Mouse (Mus musculus): ENCODE results near the gene Srf.

The Srf gene

DNA sequence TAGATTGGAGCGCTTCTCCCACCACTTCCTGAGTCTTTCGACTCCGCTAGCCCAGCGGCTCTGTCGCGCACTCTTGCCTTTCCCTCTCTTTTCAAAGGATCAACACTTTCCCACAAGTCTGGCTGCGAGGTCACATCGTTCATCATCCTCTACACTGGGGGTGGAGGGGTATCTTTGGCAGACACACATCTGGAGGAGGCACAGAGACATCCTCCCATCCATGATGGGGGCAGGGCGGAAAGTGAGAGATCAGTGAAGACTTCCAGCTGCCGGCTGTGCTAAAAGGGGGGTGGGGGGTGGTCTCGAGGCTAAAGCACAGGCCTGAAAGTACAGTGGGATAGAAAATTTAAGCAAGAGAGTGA is 590 bp upstream of the Srf start:
- DNase-seq (ENCODE audit: extremely low spot score, low spot score) = peak; percentile 72

DNA sequence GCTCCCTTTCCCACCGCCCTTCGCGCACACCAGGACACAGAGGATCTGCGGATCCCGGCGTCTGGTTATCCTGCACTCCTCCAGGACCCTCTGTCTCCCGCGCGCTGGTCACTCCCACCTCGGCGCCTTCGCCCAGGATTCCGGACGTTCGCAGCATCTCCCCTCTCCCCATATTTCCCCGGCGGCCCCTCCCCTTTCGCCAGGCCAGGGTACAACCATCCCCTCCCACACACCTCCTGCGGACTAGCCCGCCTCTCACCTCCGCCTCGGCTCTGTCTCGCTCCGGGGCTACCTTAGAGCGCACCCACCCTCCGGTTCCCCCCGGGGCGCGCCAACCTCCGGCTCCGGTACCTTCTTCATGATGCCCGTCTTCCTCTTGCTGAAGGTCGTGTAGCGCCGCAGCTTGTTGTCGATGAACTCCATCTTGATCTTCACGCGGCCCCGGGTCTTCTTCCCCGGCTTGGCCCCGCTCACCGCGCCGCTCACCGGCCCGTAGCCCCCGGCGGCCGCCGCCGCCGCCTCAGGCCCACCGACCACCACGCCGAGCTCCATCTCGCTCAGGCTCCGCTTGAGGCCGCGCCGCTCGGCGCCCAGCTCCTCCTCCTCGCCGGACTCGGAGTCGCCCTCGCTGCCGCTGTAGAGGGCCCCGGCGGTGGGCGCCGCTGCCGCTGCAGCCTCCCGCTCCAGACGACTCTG is 850 bp downstream of the Srf start:
- DNase-seq (ENCODE audit: extremely low spot score, low spot score) = peak; percentile 76

DNA sequence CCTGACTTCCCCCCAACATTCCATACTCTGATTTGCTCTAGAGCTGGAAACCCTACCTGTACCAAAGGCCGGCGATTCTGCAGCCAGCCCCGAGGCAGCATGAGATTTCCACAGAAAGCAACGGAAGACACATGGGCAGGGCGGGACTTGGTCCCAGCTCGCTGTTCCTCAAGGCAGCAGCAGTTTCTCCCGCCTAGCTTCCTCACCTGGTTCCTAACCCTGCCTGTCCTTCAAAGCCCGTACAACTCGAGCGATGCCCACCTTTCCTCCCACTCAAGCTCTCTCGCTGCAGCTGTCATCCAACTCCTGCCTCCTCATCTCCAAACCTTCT is 1.4 kb downstream of the Srf start:
- no peak for DNase-seq (ENCODE audit: extremely low spot score, low spot score)

DNA sequence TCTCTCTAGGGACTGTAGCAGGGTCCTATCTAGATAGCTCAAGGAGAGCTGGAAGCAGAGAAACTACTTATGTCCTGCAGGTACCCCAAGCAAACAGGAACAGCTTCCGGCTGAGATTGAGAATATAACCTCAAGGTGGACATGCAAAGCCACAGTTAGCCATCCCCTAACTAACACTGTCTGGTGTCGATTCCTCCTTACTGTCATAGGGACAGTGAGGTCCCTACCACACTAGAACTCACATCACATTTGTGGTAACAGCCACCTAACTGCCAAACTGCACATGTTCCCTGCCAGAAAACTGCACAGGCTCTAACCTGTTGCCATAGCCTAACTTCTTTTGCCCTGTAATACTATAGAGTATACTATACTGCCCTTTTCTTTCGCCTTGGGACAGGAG is 2.0 kb downstream of the Srf start:
- no peak for DNase-seq (ENCODE audit: extremely low spot score, low spot score)

DNA sequence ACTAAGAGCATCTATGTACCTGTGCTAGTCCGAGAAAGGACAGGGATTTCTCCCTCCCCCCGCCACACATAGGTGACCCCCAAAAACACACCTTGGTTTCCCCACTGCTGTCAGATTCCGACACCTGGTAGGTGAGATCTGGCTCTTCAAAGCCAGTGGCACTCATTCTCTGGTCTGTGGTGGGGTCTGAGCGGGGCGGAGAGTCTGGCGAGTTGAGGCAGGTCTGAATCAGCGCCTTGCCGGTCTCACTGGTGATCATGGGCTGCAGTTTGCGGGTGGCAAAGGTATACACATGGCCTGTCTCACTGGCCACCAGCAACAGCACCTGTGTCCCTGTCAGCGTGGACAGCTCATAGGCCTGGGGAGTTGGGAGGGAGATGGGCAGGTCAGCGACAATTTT is 2.5 kb downstream of the Srf start:
- no peak for DNase-seq (ENCODE audit: extremely low spot score, low spot score)

DNA sequence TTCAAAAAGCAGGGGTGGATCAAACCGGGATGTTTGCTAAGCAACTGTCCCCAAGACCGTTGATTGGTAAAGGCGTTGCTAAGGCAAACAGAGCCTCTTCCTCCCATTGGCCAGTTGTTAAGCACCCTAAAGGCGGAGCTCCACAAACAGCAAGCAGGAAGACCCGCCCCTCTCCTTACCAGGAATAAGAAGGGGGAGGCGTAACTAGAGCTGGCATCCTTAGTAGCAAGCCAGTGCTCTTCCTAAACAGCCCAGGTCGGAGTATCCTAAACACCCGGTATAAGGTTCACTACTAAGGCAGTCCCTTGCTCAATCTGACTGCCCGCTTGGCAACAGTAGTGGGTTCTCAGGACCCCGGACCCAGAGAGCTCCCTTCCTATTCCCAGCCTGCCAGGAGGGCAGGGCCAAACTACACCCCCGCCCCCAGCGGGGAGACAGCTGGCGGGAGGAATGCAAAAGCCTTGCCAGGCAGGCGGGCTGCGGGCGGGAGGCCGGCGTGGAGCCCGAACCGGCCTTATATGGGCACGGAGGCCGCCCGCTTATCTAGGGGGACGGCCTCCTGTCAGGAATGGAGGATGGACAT is 3.0 kb downstream of the Srf start:
- DNase-seq (ENCODE audit: extremely low spot score, low spot score) = peak; percentile 83

DNA sequence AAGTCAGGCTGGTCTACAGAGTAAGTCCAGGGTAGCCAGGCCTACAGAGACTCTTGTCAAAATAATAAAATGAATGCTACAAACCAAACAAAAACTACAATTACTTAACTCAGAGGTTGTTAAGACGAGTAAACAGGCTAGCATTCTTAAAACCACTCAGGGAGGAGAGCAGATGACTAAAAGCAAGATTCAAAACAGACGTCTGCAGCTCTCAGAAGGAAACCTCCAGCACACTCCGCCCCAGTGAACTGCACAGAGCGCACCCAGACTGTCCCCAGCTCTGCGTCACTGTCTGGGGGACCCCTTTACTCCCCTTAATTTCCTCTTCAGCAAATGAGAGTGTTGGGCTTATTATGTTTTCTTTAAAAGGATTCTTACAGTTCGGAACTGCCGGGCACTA is 3.8 kb downstream of the Srf start:
- DNase-seq (ENCODE audit: extremely low spot score, low spot score) = no peak

DNA sequence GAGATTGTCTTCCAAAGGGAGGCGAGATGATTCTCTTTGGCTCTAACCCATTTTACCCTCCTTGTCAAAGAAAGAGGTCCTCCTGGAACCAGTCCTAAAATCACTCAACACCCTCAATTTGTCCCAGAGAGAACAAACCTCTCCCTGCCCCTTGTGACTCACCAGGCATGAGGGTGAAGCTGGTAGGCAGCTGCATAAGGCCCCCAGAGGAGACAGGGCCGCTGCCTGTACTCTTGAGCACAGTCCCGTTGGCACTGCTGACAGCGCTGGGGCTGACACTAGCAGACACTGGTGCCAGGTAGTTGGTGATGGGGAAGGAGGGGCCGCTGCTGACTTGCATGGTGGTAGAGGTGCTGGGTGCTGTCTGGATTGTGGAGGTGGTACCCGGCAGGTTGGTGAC is 4.6 kb downstream of the Srf start:
- DNase-seq (ENCODE audit: extremely low spot score, low spot score) = no peak

DNA sequence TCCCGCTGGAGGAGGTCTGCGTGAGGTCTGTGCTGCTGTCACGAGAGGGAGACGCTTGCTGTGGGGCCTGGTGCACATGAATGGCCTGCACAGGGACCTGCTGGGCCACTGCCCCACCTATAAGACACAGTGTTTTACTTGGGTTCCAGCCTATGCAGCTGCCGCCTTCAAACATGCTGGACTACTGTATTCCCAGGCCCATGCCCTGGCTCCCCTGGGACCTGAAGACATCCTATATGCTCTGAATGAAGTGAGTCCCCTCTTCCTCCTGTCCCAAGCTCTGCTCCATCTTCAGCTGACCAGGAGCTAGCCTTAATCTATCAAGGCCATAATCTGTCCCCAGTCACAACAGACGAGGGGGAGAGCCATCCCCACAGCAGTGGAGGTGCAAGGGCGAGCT is 5.1 kb downstream of the Srf start:
- no peak for DNase-seq (ENCODE audit: extremely low spot score, low spot score)

DNA sequence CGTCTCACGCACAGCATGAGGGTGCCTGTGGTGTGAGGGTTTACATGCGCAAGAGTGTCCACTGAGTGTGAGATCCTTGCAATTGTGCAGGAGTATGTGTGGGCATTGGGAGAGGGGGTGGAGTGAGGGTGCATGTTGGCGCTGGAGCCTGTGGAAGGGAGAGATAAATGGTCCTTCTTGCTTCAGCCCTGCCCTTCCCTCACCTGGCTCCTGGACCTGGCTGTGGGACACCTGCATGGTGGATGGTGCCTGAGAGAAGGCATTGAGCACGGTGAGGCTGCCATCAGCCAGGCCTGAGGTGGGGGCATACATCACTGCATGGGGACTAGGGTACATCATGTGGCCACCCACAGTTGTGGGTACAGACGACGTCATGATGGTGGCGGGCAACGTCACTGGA is 6.3 kb downstream of the Srf start:
- DNase-seq (ENCODE audit: extremely low spot score, low spot score) = no peak

DNA sequence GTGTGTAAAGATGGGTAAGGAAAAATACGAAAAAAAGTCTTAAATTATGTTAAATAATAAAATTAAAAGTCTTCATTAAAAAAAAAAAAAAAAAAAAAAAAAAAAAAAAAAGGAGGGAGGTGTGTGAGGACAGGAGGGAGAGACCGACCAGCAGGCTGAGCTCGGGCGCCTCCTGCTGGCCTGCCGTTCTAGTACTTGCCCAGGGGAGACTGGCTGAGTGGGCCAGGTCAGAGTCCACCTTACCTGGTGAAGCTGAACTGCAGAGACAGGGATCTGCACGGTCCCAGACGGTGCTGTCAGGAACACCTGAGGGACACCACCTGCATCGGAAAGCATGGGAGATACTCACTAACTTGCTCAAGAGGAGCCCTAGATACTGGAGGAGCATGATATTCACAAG is 6.8 kb downstream of the Srf start:
- peak; percentile 66 for DNase-seq (ENCODE audit: extremely low spot score, low spot score)

DNA sequence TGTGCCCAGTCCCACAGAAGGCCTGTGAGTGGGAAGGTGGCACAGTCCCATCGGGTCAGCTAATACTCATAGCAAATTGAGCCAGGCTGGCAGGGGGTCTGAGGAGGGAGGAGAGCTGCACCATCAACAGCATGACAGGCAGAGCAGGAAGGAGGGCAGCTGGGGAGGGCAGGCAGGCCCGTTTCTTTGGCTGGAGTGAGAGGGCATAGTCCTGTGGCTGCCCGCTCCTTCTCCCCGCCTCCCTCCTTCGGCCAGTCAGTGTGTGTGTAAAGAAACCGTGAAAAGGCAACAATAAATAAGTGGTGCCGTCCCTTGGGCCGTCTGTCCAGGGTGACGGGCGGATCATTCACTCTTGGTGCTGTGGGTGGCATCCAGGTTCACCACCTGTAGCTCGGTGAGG is 7.2 kb downstream of the Srf start:
- DNase-seq (ENCODE audit: extremely low spot score, low spot score) = no peak

DNA sequence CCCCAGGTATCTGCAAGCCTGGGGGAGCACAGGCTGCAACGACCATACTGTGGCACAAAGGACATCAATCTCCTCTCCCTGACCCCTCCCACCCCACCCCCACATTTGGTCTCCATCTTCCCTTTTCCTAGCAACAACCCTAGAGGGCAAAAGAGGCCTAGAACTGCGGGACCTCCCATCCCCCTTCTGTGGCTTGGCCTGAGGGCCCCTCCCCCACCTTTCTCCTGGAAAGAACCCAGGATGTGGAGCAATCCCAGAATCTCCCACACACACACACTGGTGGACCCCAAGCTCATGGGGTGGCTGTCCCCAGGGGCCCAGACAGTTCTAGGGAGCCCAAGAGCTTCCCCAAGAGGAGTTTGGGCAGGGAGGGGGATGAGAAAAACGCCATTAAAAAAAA is 8.1 kb downstream of the Srf start:
- no peak for DNase-seq (ENCODE audit: extremely low spot score, low spot score)

DNA sequence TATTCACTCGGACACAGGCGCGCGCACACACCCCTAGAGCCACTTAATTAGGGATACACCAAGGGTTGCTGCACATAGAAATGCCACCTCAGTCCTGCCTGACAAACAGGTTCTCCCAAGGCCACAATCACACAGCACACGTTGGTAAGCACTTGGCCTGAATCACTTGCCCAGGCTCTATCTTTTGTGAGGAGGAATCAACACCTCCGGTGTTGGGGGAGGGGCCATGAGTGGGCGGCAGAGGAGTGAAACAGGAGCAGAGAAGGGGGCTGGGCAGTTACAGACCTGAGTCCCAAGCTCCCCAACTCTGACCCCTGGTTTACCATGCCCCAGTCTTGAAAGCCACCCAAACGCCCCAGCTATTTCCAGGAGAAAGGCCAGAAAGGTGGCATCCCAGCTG is 9.0 kb downstream of the Srf start:
- no peak for DNase-seq (ENCODE audit: extremely low spot score, low spot score)

DNA sequence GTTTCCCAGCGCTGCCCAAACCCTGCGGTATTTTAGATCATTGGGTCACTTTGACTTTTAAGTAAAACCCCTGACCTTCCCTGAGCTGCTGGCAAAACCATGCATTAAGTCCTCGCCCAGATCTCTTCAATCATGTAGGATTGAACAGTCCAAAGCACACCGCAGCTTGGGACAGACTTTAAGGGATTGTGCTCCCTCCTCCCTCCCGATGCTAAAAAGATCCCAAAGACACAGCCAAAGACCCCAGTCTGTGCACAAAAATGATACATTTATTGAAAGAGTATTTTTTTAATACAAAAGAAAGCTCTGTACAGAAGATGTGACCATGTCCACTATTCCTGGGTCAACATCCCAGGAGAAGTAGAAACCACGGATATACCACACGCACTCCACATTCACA is 9.4 kb downstream of the Srf start:
- no peak for DNase-seq (ENCODE audit: extremely low spot score, low spot score)

DNA sequence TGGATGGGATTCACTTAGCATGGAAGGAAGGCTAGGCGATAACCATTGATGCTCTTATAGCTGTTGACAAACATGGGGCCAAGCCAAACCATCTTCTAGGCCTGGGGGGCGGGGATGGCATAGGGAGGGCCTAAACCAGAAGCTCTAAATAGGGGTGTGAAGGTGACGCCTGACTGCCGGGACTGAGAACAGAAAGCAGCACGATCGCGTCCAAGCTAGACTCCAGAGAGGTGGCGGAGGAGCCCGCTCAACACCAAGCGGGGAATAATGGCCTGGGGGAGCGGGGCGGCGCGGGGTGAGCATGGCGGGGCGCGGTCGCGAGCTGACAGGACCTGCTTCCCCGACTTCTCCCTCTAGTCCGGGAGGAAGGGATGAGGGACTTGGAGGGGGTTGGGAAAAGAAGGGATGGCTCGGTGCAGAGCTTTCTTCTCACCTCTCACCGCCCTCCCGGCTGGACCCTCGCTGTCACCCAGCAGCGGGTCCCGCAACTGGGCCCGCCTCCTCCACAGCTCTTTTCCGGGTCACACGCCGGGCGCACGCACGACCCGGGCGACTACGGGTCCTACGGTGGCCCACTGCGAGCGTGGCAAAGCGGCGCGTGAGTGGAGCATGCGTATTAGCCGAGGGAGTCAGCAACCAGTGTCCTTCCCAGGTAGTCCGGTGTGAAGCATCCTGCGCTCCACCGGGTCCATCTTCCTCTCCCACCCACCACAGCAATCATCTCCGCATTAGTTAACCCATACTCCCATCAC is 10.0 kb downstream of the Srf start, which contains the start of gene Cul9:
TSS of gene Cul9 (minus strand) at position 576 of the 752 bp plus-strand sequence.
- DNase-seq (ENCODE audit: extremely low spot score, low spot score) = peak; percentile 71

DNA sequence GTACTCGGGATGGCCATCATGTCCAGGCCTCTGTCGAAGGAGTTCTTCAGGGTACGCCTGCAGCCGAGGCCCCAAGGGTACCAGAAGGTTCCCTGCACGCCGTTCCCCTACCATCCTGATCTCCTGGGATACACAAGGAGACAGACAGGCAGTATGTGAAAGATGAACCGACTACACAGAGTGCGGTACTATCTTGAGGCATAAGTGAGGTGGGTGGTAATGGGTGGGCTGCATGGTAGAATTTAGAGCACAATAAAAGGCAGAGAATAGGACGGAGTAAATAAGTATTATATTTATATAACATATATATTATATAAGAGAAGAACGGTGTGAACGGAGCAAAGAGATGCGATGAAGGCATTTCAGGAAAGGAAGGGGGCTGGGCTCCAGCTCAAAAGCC is 12.3 kb downstream of the Srf start:
- DNase-seq (ENCODE audit: extremely low spot score, low spot score) = no peak

DNA sequence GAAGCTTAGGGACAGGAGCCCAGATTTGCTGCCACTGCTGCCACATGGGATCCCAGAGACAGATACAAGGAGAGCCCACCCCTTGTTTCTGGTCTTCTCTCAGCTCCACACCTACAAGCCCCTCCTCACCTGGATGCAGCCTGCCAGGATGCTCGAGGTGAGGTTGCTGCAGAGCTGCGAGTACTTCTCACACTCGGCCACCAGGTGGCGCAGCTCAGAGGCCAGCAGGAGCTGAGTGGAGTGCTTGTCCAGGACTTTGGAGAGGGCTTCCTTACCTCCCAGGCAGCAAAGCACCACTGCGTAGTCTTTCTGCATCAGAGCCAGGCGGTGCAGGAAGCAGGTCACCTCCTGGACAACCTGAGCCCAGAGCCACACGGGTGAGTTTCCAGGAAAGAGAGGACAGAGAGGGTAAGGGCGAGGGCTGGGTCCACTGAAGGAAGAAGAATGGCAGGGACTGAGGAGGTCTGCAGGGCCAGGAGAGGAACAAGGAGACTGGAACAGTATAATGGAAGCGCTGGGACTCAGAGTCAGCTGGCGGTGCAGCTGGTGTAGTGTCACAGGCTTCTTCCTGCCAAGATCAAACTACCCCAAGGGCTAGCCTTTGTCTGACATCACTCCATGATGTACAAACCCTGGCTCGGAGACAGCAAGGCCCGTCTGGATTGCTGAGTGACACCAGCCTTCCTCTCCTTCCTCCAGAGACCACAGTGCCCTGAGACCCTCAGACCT is 30.2 kb downstream of the Srf start:
- peak; percentile 78 for DNase-seq (ENCODE audit: extremely low spot score, low spot score)

DNA sequence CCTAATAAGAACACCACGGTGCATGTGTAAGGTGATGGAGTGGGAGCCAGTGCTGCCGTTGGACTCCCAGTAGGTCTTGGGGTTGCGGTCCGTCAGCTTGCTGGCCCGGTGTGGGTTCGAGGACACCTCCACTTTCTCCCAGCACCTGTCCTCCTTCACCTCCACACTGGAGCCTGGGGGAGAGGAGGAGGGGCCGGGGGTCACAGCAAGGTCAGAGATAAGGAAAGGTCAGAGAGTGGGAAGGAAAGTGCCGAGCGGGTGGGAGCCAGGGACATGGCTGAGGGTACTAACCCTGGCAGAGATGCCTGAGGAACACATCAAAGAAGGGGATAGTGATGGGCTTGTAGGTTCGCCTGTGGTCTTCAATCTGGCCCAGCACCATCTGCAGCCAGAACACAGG is 30.9 kb downstream of the Srf start:
- no peak for DNase-seq (ENCODE audit: extremely low spot score, low spot score)

DNA sequence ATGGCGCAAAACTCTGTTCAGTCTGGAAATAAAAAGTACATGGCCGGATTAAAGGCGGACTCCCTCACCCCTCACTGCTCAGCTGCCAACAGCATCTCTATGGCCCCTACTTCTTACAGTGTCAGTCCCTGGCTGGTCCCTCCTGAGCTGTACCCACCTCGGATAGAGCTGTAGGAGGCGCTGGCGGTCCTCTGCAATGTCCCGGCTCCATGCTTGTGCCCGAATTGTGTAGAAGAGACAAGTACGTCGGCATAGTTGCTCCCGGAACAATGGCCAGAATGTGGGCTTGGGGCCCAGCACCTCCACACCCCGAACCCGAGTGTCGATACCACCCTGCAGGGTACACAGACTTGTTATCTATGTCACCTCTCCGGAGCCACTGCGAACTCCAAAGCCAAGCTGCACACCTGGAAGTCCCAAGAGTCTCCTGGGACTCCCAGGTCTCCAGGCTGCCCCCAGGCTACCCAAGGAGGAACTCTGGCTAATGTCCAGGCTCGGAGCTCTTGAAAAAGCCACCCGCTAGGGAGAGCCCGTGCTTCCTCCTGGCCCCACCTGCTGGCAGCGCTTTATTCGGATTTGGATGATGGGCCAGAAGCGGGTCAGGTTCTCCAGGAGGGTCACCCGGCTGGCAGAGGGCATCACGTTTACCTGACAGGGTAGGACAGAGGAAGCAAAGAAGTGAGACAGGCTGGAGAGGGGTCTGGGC is 33.9 kb downstream of the Srf start:
- DNase-seq (ENCODE audit: extremely low spot score, low spot score) = no peak

DNA sequence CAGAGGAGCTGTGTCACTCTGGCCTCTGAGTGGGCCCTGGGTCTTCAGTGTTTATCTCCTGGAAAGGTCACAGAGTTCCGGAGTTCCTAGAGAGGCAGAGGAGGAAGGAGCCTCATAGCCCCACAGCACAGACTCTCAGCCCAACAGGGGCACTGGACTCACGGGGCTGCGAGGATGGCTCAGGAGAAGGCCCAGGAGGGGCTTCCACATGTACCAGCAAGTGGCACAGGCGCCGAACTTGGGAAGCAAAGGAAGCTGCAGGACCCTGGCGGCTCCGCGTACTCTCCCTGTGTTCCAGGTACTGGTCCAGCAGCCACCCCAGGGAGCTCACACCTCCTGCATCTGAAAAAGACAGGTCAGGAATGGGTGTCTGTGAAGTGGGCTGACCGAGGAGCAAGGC is 34.8 kb downstream of the Srf start:
- no peak for DNase-seq (ENCODE audit: extremely low spot score, low spot score)

All from neural tube, embryonic 10.5 days (tissue).